Mouse (Mus musculus) thymus, postnatal 25 days (tissue): Measurements from ENCODE around the gene Exosc2.

Experiments
- DNase-seq: peaks from one replicate; pipeline ENCODE4 v3.0.0; 2022

The Exosc2 gene

DNA sequence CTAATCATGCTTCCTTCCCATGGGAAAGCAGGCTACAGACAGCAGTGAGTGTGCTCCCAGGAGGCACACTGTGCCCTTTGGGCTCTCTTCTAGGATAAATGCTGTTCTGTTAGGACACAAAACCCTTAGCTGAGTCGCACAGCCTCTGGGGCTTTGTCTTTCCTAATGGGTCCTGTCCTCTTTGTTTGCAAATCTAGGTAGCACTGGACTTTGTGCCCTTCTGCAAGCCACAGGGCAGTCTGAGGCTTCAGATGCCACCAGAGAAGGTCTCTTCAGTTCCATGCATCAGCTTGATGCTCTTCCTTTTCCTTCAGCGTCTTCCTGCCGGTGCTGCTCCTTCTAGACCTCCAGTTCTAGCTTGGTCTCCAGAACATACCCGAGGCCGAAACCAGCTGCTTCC is 60.1 kb downstream of the Exosc2 start:
- DNase-seq, result no peak
